In genomic region chr2:76090506-76090905, GRCm38 (mm10) we compare ENCODE assay signal across 12 mouse cellular contexts.
"Had no signal": no experiment of that assay in that cellular context is flagged by ENCODE, and none has a peak within 500 bp of the region (broad histone marks: within the 10 kb centered on the region; RNA-seq: fewer than 3 reads in every experiment).

No protein-coding gene starts in this region.

- H3K4me1 ChIP-seq: midbrain, embryonic 10.5 days; neural tube, embryonic 15.5 days had no signal

- H3K36me3 ChIP-seq: kidney, embryonic 15.5 days; limb, embryonic 12.5 days; midbrain, embryonic 10.5 days; neural tube, embryonic 15.5 days had no signal

- H3K9ac ChIP-seq: kidney, embryonic 15.5 days; limb, embryonic 12.5 days; liver, embryonic 14.5 days; neural tube, embryonic 15.5 days had no signal

- H3K4me3 ChIP-seq: kidney, embryonic 15.5 days; layer of hippocampus, adult 2 months; limb, embryonic 12.5 days; midbrain, embryonic 10.5 days; myocyte; neural tube, embryonic 15.5 days had no signal

- H3K27ac ChIP-seq: kidney, embryonic 15.5 days; layer of hippocampus, adult 2 months; limb, embryonic 12.5 days; liver, embryonic 14.5 days; midbrain, embryonic 10.5 days; neural tube, embryonic 15.5 days had no signal

- H3K9me3 ChIP-seq: kidney, embryonic 15.5 days; limb, embryonic 12.5 days; midbrain, embryonic 10.5 days; neural tube, embryonic 15.5 days had no signal

- H3K4me2 ChIP-seq: kidney, embryonic 15.5 days; limb, embryonic 12.5 days; neural tube, embryonic 15.5 days had no signal

- DNase-seq: kidney, adult 2 months; kidney, postnatal 4 days; lung, postnatal 4 days; midbrain, embryonic 14.5 days; thymus, postnatal 4 days had no signal

- H3K27me3 ChIP-seq: kidney, embryonic 15.5 days; limb, embryonic 12.5 days; neural tube, embryonic 15.5 days had no signal
